Mouse (Mus musculus): Measurements from ENCODE around the gene Ccdc74a.

GRCm38 (mm10) chr16:17642311-17642710 lies 4.0 kb upstream of the Ccdc74a start:
- TF ChIP-seq CTCF (IDR thresholded peaks at IDR 0.05; ENCODE audit: control insufficient read depth, insufficient read depth, insufficient replicate concordance, low read depth, low read length) (no peak), POLR2A (IDR thresholded peaks at IDR 0.05; ENCODE audit: control insufficient read depth, low read depth, low read length) (no peak)
